Mouse (Mus musculus) Patski (cell line): Measurements from ENCODE around the gene Htr6. TPM values are rescaled to one million over a fixed set of nuclear protein-coding genes. Genes with fewer than 3 reads are reported as not detected.

Experiments
- ATAC-seq: fragments of 100-300 bp; one replicate; pipeline ENCODE4 v1.8.0; 2021
- CTCF ChIA-PET: fragments of 350-600 bp; sonication (Branson Sonifier 250); formaldehyde crosslinking; loops from one replicate; lab custom pipeline; 2022; ENCODE audit warnings: inconsistent platforms; lab: Charles Lee
- POLR2A ChIA-PET: fragments of 350-600 bp; sonication (Branson Sonifier 250); formaldehyde crosslinking; loops from one replicate; lab custom pipeline; 2022; ENCODE audit warnings: antibody characterized with exemption, inconsistent platforms; lab: Charles Lee
- DNase-seq: peaks from one replicate; pipeline ENCODE4 v3.0.0-alpha.2; 2011; ENCODE audit warnings: low read depth, low spot score
- H3K27me3 ChIP-seq: fragments of 371-371 bp; one replicate; pipeline ENCODE4 v1.5.1; 2021
- CTCF ChIP-seq: fragments of 100-300 bp; IDR thresholded peaks from one replicate; pipeline ENCODE4 v1.5.1; 2021
- in situ Hi-C: fragments of 300-500 bp; cut with MboI; formaldehyde crosslinking; loops from 3 replicates; pipeline ENCODE4 v1.11.1; 2018; ENCODE audit warnings: low pct_unique_long_range_greater_than_20kb, mixed read lengths
- polyA plus RNA-seq: library from polyadenylated mRNA; unstranded; gene quantifications from one replicate; pipeline ENCODE4 v1.2.3, GENCODE M21; 2021

The Htr6 gene
- polyA plus RNA-seq, 1 experiment from 2014 or later, result 0.05 TPM

DNA sequence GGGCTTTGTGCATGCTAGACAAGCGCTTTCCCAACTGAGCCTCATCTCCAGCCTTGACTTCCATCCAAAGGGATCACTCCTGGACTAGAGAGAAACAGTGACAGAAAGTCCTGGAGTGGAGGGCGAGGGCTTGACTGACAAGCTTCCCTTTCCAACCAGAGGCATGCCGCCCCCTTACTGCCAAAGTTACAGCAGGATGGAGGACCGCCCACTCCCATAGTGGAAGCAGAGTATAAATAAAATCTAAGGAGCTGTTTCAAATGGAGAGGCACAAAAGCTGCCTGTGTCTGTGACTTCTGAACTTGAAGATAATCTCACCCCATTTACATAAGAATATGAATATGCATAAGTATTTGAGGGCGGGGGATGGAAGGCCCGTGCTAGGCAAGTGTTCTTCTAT lies 26.9 kb downstream of the Htr6 start:
- CTCF ChIA-PET, result no interaction called here
- no peak for ATAC-seq
- in situ Hi-C loops, result no loop called here
- no peak for TF ChIP-seq CTCF
- no peak for DNase-seq
- POLR2A ChIA-PET, result interaction anchor here (0.6 kb wide), 1 partner anchor 31 kb away, joined by 3 read pairs; no protein-coding TSS in a partner anchor
- H3K27me3 ChIP-seq, result no peaks in the 10 kb centered on the region

GRCm38 (mm10) chr4:139046354-139046753 lies 29.0 kb downstream of the Htr6 start:
- no peak for DNase-seq
- ChIA-PET CTCF (no interaction called here), POLR2A (no interaction called here)
- ATAC-seq, result no peak
- TF ChIP-seq CTCF, result no peak
- H3K27me3 ChIP-seq, result no peaks in the 10 kb centered on the region
- in situ Hi-C loops, result no loop called here

GRCm38 (mm10) chr4:139044566-139044965 lies 30.8 kb downstream of the Htr6 start:
- CTCF ChIA-PET, result no interaction called here
- in situ Hi-C loops, result no loop called here
- no peak for DNase-seq
- no peaks in the 10 kb centered on the region for H3K27me3 ChIP-seq
- no peak for ATAC-seq
- TF ChIP-seq CTCF, result no peak
- POLR2A ChIA-PET, result no interaction called here

DNA sequence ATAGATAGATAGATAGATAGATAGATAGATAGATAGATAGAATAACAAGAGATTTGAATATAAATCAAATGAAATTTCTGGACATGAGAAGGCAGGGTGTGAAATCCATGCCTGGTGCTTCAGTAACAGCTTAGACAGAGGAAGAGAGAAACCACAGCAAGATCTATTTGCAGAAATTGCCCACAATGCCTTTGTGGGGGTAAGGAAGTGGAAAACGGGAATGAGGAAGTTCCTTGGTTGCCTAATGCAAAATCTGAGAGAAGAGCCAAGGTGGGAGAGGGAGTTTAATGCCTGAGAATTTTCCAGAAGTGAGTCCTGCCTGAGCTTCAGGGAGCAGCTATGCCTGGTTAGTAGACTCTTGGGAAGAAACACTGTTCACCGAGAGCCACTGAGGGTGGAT lies 31.8 kb downstream of the Htr6 start:
- no peaks in the 10 kb centered on the region for H3K27me3 ChIP-seq
- TF ChIP-seq CTCF, result no peak
- no peak for ATAC-seq
- in situ Hi-C loops, result no loop called here
- ChIA-PET CTCF (no interaction called here), POLR2A (no interaction called here)
- no peak for DNase-seq

GRCm38 (mm10) chr4:139042611-139043010 lies 32.8 kb downstream of the Htr6 start:
- TF ChIP-seq CTCF, result no peak
- ATAC-seq (no peak), DNase-seq (no peak)
- CTCF ChIA-PET, result no interaction called here
- in situ Hi-C loops, result no loop called here
- POLR2A ChIA-PET, result interaction anchor here (0.6 kb wide), 1 partner anchor 397 kb away, joined by 10 read pairs; no protein-coding TSS in a partner anchor
- H3K27me3 ChIP-seq, result no peaks in the 10 kb centered on the region

GRCm38 (mm10) chr4:139040084-139040839 lies 35.1 kb downstream of the Htr6 start:
- no peak for TF ChIP-seq CTCF
- ChIA-PET POLR2A (no interaction called here), CTCF (no interaction called here)
- no peaks in the 10 kb centered on the region for H3K27me3 ChIP-seq
- in situ Hi-C loops, result no loop called here
- no peak for DNase-seq
- no peak for ATAC-seq

DNA sequence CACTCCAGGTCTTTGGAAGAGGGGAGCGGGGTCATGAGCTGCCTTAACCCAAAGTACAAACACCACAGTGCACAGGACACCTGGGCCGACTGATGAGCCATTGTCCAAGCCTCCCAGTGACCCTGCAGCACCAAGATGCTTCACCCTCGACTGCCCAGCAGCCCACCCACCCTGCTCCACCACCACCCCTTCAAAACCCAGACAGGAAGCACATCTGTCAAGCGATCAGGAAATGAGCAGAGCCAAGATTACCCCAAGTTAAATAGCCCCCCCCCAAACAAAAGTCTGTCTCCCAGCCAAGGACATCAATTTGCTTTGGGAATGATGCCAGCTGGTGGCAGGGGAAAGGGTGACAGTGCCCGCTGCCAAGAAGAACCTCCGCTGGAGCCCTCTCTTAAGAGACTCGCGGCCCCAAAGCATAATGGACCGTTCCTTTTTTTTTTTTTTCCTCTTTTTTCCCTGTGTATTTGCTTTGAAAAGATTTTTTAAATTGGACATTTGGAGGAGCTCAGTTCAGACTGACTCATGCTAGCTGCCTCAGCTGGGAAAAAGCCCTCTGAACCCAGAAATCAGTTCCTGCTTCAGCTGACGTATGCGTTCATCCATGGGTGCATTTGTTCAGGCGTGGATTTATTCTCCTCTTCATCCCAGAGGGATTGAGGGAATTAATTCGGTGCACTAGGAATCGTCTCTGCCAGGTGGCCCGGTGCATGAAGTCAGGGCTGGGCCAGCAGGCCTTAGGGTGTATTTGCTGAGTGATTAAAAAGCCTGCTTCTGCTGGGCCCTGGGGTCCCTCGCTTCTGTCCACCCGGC lies 37.4 kb downstream of the Htr6 start:
- ATAC-seq (no peak), DNase-seq (no peak)
- CTCF ChIA-PET, result no interaction called here
- H3K27me3 ChIP-seq, result no peaks in the 10 kb centered on the region
- in situ Hi-C loops, result no loop called here
- TF ChIP-seq CTCF, result no peak
- POLR2A ChIA-PET, result interaction anchor here (0.6 kb wide), 1 partner anchor 112 kb away, joined by 3 read pairs; no protein-coding TSS in a partner anchor

DNA sequence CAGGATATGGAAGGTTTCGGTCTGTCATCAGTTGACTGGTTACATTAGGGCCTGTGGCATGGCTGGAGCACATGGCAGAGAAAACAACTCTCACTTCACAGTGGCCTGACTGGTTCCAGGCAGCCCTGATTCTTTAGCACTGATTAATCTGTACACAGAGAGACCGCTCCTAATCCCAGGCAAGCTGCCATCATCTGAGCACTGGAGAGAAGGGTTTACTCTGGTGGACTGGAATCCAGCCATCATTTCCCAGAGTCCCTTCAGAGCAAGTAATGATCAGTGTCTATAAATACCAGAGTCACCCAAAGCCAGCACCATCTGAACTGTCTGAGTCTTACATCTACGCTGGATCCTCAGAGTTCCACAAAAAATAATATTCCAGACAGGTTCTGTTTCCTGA lies 39.6 kb downstream of the Htr6 start:
- in situ Hi-C loops, result no loop called here
- no peak for TF ChIP-seq CTCF
- DNase-seq (no peak), ATAC-seq (no peak)
- CTCF ChIA-PET, result no interaction called here
- H3K27me3 ChIP-seq, result no peaks in the 10 kb centered on the region
- POLR2A ChIA-PET, result no interaction called here

GRCm38 (mm10) chr4:139034942-139035341 lies 40.4 kb downstream of the Htr6 start:
- no peak for TF ChIP-seq CTCF
- ChIA-PET POLR2A (no interaction called here), CTCF (no interaction called here)
- in situ Hi-C loops, result no loop called here
- H3K27me3 ChIP-seq, result no peaks in the 10 kb centered on the region
- ATAC-seq, result no peak
- no peak for DNase-seq

DNA sequence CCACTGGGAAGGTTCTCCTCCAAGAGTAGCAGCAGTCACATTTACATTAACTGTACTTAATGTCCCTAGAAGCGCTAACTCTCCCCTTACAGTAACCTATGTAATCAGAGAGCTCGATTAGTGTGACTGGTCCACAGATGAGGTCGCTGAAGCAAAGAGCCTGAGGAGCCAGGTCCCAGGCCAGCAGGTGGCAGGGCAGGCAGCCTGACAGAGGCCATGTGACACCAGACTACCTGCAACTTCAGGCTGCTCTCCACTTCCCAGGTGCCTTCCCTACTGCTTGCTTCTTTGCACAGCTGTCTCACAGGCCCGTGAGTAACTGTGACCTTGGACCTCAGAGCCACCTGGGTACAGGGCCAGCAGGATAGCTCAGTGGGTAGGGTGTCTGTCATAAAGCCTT lies 40.8 kb downstream of the Htr6 start:
- H3K27me3 ChIP-seq, result no peaks in the 10 kb centered on the region
- POLR2A ChIA-PET, result no interaction called here
- in situ Hi-C loops, result no loop called here
- CTCF ChIA-PET, result no interaction called here
- TF ChIP-seq CTCF, result no peak
- DNase-seq, result no peak
- no peak for ATAC-seq

GRCm38 (mm10) chr4:139034010-139034367 lies 41.4 kb downstream of the Htr6 start:
- ChIA-PET CTCF (no interaction called here), POLR2A (no interaction called here)
- ATAC-seq (no peak), DNase-seq (no peak)
- H3K27me3 ChIP-seq, result no peaks in the 10 kb centered on the region
- in situ Hi-C loops, result no loop called here
- no peak for TF ChIP-seq CTCF
